Mouse (Mus musculus) midbrain, embryonic 14.5 days (tissue): Measurements from ENCODE around the gene Nwd2. TPM values are rescaled to one million over a fixed set of nuclear protein-coding genes. Genes with fewer than 3 reads are reported as not detected.

Experiments used
- ATAC-seq: fragments of 200-750 bp; cut with Nextera tagmentation; 2 replicates; pipeline ENCODE4 v1.8.0; 2017; ENCODE audit warnings: moderate number of reproducible peaks, moderate library complexity; ENCODE audit not compliant: low FRiP score, low TSS enrichment
- DNase-seq: peaks from one replicate; pipeline ENCODE4 v3.0.0-alpha.2; 2015
- H3K27ac ChIP-seq: fragments of 300-500 bp; sonication (generic); replicated peaks from 2 replicates; pipeline ENCODE4 v1.5.1; 2014; ENCODE audit warnings: mild to moderate bottlenecking, low read depth, low read length, moderate library complexity
- H3K27me3 ChIP-seq: fragments of 300-500 bp; sonication (generic); 2 replicates; pipeline ENCODE4 v1.6.1; 2014; ENCODE audit warnings: low read length, control low read depth, mixed read lengths; ENCODE audit not compliant: control insufficient read depth, insufficient read depth
- H3K36me3 ChIP-seq: fragments of 300-500 bp; sonication (generic); 2 replicates; pipeline ENCODE4 v1.6.1; 2014; ENCODE audit warnings: low read length, control low read depth; ENCODE audit not compliant: control insufficient read depth, insufficient read depth
- H3K4me1 ChIP-seq: fragments of 300-500 bp; sonication (generic); 2 replicates; pipeline ENCODE4 v1.6.1; 2014; ENCODE audit warnings: mild to moderate bottlenecking, antibody characterized with exemption, low read length, control low read depth; ENCODE audit not compliant: control insufficient read depth, insufficient read depth
- H3K4me2 ChIP-seq: fragments of 300-500 bp; sonication (generic); 2 replicates; pipeline ENCODE4 v1.6.1; 2014; ENCODE audit warnings: mild to moderate bottlenecking, low read length, moderate library complexity
- H3K4me3 ChIP-seq: fragments of 300-500 bp; sonication (generic); replicated peaks from 2 replicates; pipeline ENCODE4 v1.5.1; 2014; ENCODE audit warnings: low read depth, low read length
- H3K9ac ChIP-seq: fragments of 300-500 bp; sonication (generic); replicated peaks from 2 replicates; pipeline ENCODE4 v1.6.1; 2014; ENCODE audit warnings: mild to moderate bottlenecking, low read length, moderate library complexity
- H3K9me3 ChIP-seq: fragments of 300-500 bp; sonication (generic); 2 replicates; pipeline ENCODE4 v1.6.1; 2016; ENCODE audit warnings: low read length, control low read depth, mixed read lengths; ENCODE audit not compliant: control insufficient read depth
- whole genome bisulfite sequencing: fragments of 180-500 bp; shearing (Covaris S2); extraction: QIAGEN DNeasy Blood & Tissue Kit; methylation state at CpG from one replicate; pipeline ENCODE4 v1.1.7; 2014; 5-methylcytosine and 5-hydroxymethylcytosine counted together
- polyA plus RNA-seq: library from polyadenylated mRNA; unstranded; fragments of >200 nt; fragmentation: Nextera tagmentation; extraction: Ambion mirVana; gene quantifications from 2 replicates; pipeline ENCODE4 v1.2.1, GENCODE M21; 2014

Gene Nwd2
- polyA plus RNA-seq, 1 experiment from 2014 or later: 12.3 TPM

- H3K27me3 ChIP-seq: no peaks in the 10 kb centered on the region
- H3K9me3 ChIP-seq: no peaks in the 10 kb centered on the region
- DNase-seq (no peak), ATAC-seq (no peak)
- no peaks in the 10 kb centered on the region for H3K4me1 ChIP-seq
- H3K4me2 ChIP-seq: no peak overlapping the region
- WGBS: 93% methylated on average over 13 of the region's 13 CpGs
- H3K9ac ChIP-seq: no peak overlapping the region
- no peak overlapping the region for H3K4me3 ChIP-seq
- no peaks in the 10 kb centered on the region for H3K36me3 ChIP-seq
- no peak overlapping the region for H3K27ac ChIP-seq
These were observed 198.8 kb downstream of the Nwd2 start for GRCm38 (mm10) chr5:63847541-63848226.

GRCm38 (mm10) chr5:63858901-63859300 is 210.0 kb downstream of the Nwd2 start:
- no peak overlapping the region for H3K4me2 ChIP-seq
- H3K9me3 ChIP-seq: no peaks in the 10 kb centered on the region
- H3K27ac ChIP-seq: no peak overlapping the region
- no peaks in the 10 kb centered on the region for H3K36me3 ChIP-seq
- H3K4me1 ChIP-seq: no peaks in the 10 kb centered on the region
- ATAC-seq (no peak), DNase-seq (no peak)
- H3K4me3 ChIP-seq: no peak overlapping the region
- WGBS: 93% methylated on average over 8 of the region's 8 CpGs
- H3K9ac ChIP-seq: no peak overlapping the region
- no peaks in the 10 kb centered on the region for H3K27me3 ChIP-seq

Other genes with a start within 250 kb of the Nwd2 start
- 1.3 and 1.6 TPM in 2 replicates for gene 0610040J01Rik, start 163.3 kb downstream of the Nwd2 start, polyA plus RNA-seq